Mouse (Mus musculus): Measurements from ENCODE around the gene Pard3. TPM values are rescaled to one million over a fixed set of nuclear protein-coding genes. Genes with fewer than 3 reads are reported as not detected.

The Pard3 gene
- polyA plus RNA-seq, 1 experiment from 2014 or later: 16.4 TPM

DNA sequence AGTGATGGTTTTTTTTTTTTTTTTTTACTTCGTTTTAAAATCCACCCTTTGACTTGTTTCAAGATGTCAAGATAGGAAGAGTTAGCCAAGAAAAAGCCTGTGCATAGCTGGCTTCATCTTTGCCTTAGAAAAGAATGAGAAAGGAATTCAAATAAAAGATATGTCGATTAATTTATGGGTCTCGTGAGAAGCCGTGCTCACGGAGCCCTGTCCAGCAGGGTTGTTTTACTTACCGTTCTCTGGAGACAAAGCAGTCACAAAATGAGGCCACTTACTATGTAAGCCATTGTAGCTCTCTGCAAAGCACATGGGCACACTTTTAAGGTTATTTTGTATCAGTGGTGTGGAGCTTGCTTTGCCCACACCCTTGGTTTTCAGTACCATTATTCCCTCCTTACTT, 128.1 kb downstream of the Pard3 start:
- H3K4me2 ChIP-seq (ENCODE audit: low read length): no peak overlapping the region
- no peaks in the 10 kb centered on the region for H3K9me3 ChIP-seq (ENCODE audit: control insufficient read depth, low read length)
- peaks cover 30% of the 10 kb centered on the region for H3K4me1 ChIP-seq (replicated peaks; ENCODE audit: control insufficient read depth, insufficient read depth, low read length)
- H3K27ac ChIP-seq (ENCODE audit: low read length): peak overlapping the region; percentile 65
- no peaks in the 10 kb centered on the region for H3K36me3 ChIP-seq (ENCODE audit: control insufficient read depth, insufficient read depth)
- 30% methylated on average over 6 of the region's 6 CpGs for WGBS
- H3K4me3 ChIP-seq (replicated peaks; ENCODE audit: low read length): no peak overlapping the region
- H3K9ac ChIP-seq (replicated peaks; ENCODE audit: low read depth, low read length): peak overlapping the region; percentile 19; the same call in 1 of the 2 replicates
- no peak for ATAC-seq
- H3K27me3 ChIP-seq (replicated peaks; ENCODE audit: control insufficient read depth, insufficient read depth, low read length): no peaks in the 10 kb centered on the region

DNA sequence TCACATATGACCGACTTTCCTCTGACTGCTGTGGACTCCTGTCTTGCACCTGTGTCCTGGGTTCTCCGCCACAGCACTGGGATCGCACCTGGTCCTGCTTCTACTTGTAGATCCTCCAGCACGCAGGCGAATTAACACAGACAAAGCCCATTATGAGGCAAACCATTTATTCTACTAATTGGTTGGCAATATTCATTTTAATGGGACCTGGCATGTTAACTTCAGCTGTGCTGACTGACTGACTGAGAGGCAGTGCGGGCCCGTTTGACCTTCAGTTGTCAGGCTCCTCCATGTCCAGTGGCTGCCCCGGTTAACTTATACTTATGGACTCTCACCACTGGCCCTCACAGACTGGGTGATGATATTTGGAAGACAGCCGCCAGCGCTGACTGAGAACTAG, 128.6 kb downstream of the Pard3 start:
- no peak overlapping the region for H3K4me3 ChIP-seq (replicated peaks; ENCODE audit: low read length)
- 0 out of 2 replicates have a peak overlapping the region, but pooled peaks have one; percentile 19 for H3K9ac ChIP-seq (replicated peaks; ENCODE audit: low read depth, low read length)
- no peaks in the 10 kb centered on the region for H3K9me3 ChIP-seq (ENCODE audit: control insufficient read depth, low read length)
- no peaks in the 10 kb centered on the region for H3K27me3 ChIP-seq (replicated peaks; ENCODE audit: control insufficient read depth, insufficient read depth, low read length)
- ATAC-seq: 0 out of 2 replicates have a peak, but pooled peaks have one; percentile 21
- H3K36me3 ChIP-seq (ENCODE audit: control insufficient read depth, insufficient read depth): no peaks in the 10 kb centered on the region
- peaks cover 30% of the 10 kb centered on the region for H3K4me1 ChIP-seq (replicated peaks; ENCODE audit: control insufficient read depth, insufficient read depth, low read length)
- H3K4me2 ChIP-seq (ENCODE audit: low read length): no peak overlapping the region
- H3K27ac ChIP-seq (ENCODE audit: low read length): peak overlapping the region; percentile 48
- WGBS: 43% methylated on average over 10 of the region's 10 CpGs

DNA sequence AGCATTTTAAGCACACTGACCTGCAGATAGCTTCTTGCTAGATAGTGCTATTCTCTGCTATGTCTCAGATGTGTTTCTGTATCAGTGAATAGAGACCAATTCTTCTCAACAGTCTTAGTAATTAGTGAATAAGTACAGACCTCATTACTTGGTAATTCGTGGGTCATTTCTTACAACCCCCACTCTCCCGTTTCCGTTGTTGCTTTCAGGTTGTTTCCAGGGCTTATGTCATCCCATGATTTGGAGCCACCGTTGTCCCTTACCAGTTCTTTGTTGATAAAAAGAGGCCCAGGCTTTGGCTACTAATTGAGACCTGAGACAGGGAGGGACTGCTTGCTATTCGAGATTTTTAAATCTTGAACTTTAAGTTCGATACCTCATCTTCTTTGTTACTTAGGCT, 129.7 kb downstream of the Pard3 start:
- no peak for ATAC-seq
- 15% methylated on average over 6 of the region's 6 CpGs for WGBS

DNA sequence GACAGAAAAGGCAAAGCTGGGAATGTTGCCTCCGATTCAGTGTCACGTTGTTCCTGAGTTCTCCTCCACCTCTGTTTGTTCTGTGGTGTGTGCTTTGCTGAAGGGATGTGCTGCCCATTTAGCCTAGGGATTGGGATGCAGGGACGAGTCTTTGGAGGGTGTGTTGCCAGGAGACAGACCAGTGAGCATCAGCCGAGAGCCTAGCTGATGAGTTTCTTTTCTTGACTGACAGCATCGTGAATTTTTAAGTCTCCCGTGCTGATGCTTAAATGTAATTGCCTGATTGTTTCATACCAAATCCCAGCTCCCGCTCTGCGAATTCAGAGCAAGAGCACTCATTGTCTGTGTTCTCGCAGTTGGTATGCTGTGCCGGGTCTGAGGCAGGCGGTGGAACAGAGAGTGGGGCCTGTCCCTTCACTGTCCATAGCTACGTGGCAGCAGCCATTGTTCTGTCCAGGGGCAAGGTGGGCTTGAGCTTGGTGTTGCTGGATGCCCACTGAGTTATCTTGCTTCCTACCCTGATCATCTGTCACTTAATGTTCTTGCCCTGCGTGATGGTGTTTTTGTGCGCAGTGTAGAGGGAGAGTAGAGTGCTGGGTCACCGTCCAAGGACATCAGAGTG, 131.2 kb downstream of the Pard3 start:
- WGBS: 40% methylated on average over 15 of the region's 15 CpGs
- Histone ChIP-seq H3K4me2 (ENCODE audit: low read length) (no peak overlapping the region), H3K36me3 (ENCODE audit: control insufficient read depth, insufficient read depth) (no peaks in the 10 kb centered on the region), H3K9ac (replicated peaks; ENCODE audit: low read depth, low read length) (no peak overlapping the region), H3K27ac (ENCODE audit: low read length) (0 out of 2 replicates have a peak overlapping the region, but pooled peaks have one; percentile 6), H3K4me1 (replicated peaks; ENCODE audit: control insufficient read depth, insufficient read depth, low read length) (peaks cover 30% of the 10 kb centered on the region), H3K27me3 (replicated peaks; ENCODE audit: control insufficient read depth, insufficient read depth, low read length) (no peaks in the 10 kb centered on the region), H3K4me3 (replicated peaks; ENCODE audit: low read length) (no peak overlapping the region), H3K9me3 (ENCODE audit: control insufficient read depth, low read length) (no peaks in the 10 kb centered on the region)
- 0 out of 2 replicates have a peak, but pooled peaks have one; percentile 26 for ATAC-seq

More for the DNA sequence above, 129.7 kb downstream of the Pard3 start:
- H3K27me3 ChIP-seq (replicated peaks; ENCODE audit: control insufficient read depth, insufficient read depth, low read length): no peaks in the 10 kb centered on the region
- H3K4me2 ChIP-seq (ENCODE audit: low read length): no peak overlapping the region
- no peak overlapping the region for H3K27ac ChIP-seq (ENCODE audit: low read length)
- no peak overlapping the region for H3K4me3 ChIP-seq (replicated peaks; ENCODE audit: low read length)
- H3K4me1 ChIP-seq (replicated peaks; ENCODE audit: control insufficient read depth, insufficient read depth, low read length): peaks cover 30% of the 10 kb centered on the region
- H3K36me3 ChIP-seq (ENCODE audit: control insufficient read depth, insufficient read depth): no peaks in the 10 kb centered on the region
- no peaks in the 10 kb centered on the region for H3K9me3 ChIP-seq (ENCODE audit: control insufficient read depth, low read length)
- no peak overlapping the region for H3K9ac ChIP-seq (replicated peaks; ENCODE audit: low read depth, low read length)

DNA sequence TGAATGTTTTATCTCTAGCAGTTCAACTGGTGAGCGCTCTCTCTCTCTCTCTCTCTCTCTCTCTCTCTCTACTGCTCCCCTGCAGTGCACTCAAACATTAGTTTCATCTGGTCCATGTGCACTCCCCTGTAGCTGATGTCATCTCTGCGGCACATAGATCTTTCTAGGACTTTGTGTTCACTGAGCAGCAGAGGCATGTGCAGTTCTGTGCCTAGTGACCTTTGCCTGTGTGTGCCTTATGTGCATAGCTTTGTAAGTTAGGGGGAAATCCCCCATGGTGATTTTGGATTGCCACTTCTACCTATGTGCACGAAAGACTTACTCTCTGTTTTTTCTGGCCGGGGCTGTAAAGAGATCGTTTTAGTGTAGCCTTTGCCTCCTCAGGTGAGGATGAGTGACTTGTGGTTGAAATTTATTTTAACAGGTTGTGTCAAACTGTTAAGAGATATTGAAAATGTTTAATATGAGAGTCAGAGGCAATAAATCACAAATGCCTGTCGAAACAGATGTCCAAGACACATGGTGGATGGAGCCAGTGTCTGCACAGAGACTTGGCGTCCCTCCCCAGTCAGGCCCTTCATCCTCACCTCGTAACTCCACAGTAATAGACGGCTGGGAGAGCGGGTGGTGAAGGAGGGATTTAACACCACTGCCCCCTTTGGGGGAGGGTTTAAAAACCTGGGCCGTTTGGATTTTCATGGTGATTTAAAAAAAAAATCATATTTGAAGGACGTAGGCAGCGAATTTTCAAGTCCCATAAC, 133.0 kb downstream of the Pard3 start:
- no peak overlapping the region for H3K9ac ChIP-seq (replicated peaks; ENCODE audit: low read depth, low read length)
- no peak for ATAC-seq
- H3K9me3 ChIP-seq (ENCODE audit: control insufficient read depth, low read length): no peaks in the 10 kb centered on the region
- H3K4me3 ChIP-seq (replicated peaks; ENCODE audit: low read length): no peak overlapping the region
- H3K36me3 ChIP-seq (ENCODE audit: control insufficient read depth, insufficient read depth): no peaks in the 10 kb centered on the region
- no peak overlapping the region for H3K4me2 ChIP-seq (ENCODE audit: low read length)
- no peak overlapping the region for H3K27ac ChIP-seq (ENCODE audit: low read length)
- no peaks in the 10 kb centered on the region for H3K27me3 ChIP-seq (replicated peaks; ENCODE audit: control insufficient read depth, insufficient read depth, low read length)
- H3K4me1 ChIP-seq (replicated peaks; ENCODE audit: control insufficient read depth, insufficient read depth, low read length): peaks cover 18% of the 10 kb centered on the region
- 68% methylated on average over 13 of the region's 13 CpGs for WGBS

DNA sequence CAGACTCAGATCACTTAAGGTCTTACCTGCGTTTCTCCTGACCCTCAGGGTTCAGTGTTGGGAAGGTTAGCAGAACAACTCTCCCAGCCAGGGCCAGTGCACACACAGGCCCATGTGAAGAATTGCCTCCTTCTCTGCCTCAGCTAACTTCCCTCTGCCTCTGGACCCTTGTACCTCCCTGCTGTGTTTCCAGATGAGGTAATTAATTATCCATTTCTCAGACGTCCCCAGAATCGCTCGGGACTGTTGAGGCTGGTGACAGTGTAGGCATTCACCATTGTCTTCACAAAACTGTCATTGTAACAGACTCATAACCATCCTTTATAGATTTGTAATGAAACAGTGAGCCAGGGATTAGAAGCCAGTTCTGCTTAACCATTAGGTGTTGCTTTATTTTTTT, 143.8 kb downstream of the Pard3 start:
- Histone ChIP-seq H3K9ac (replicated peaks; ENCODE audit: low read depth, low read length) (no peak overlapping the region), H3K27ac (ENCODE audit: low read length) (no peak overlapping the region), H3K4me3 (replicated peaks; ENCODE audit: low read length) (no peak overlapping the region), H3K36me3 (ENCODE audit: control insufficient read depth, insufficient read depth) (no peaks in the 10 kb centered on the region), H3K4me2 (ENCODE audit: low read length) (no peak overlapping the region), H3K4me1 (replicated peaks; ENCODE audit: control insufficient read depth, insufficient read depth, low read length) (peaks cover 6% of the 10 kb centered on the region; the same call in 1 of the 2 replicates), H3K9me3 (ENCODE audit: control insufficient read depth, low read length) (no peaks in the 10 kb centered on the region), H3K27me3 (replicated peaks; ENCODE audit: control insufficient read depth, insufficient read depth, low read length) (no peaks in the 10 kb centered on the region)
- 17% methylated on average over 4 of the region's 4 CpGs for WGBS
- no peak for ATAC-seq

DNA sequence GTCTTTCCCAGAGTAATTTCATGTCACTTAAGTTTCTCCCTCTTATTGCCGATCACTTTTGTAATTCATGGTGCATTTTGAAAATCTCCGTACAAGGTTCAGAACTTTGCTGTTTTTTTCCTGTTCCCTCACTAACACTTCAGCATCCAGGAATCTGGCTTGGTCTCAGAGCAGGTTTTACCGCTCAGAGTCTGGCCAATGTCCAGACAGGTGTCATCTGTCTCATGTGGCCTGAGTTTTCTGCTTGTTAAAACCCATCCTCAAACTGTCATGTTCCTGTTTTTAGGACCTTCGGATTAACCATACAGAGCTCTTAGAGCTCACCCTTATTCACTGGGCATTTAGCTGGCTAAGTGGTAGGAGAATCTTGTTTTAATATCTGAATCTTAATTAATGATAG, 146.9 kb downstream of the Pard3 start:
- H3K27ac ChIP-seq (ENCODE audit: low read length): no peak overlapping the region
- no peak for ATAC-seq
- WGBS: 78% methylated on average over 4 of the region's 4 CpGs
- H3K4me2 ChIP-seq (ENCODE audit: low read length): no peak overlapping the region
- H3K27me3 ChIP-seq (replicated peaks; ENCODE audit: control insufficient read depth, insufficient read depth, low read length): no peaks in the 10 kb centered on the region
- no peak overlapping the region for H3K9ac ChIP-seq (replicated peaks; ENCODE audit: low read depth, low read length)
- H3K36me3 ChIP-seq (ENCODE audit: control insufficient read depth, insufficient read depth): no peaks in the 10 kb centered on the region
- no peak overlapping the region for H3K4me3 ChIP-seq (replicated peaks; ENCODE audit: low read length)
- H3K4me1 ChIP-seq (replicated peaks; ENCODE audit: control insufficient read depth, insufficient read depth, low read length): peaks cover 15% of the 10 kb centered on the region
- H3K9me3 ChIP-seq (ENCODE audit: control insufficient read depth, low read length): no peaks in the 10 kb centered on the region

DNA sequence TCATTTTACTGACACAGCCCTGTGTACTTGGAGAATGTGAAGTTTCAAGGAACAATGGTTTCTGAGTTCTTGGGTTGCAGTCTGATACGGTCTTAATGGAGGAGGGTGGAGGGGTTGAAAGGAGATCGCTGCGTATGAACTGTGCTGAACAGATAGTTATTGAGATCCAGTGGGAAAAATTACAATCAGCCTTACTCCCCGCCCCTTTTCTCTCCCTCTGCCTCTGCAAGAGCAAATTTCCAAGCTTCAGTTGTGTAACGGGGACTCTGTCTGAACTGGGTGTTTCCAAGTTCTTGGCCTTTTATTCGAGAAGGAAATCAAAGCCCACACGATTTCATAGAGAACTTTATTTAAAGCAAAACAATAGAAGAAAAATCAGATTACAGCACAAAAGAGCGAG, 150.6 kb downstream of the Pard3 start:
- no peak overlapping the region for H3K4me2 ChIP-seq (ENCODE audit: low read length)
- H3K9ac ChIP-seq (replicated peaks; ENCODE audit: low read depth, low read length): no peak overlapping the region
- H3K9me3 ChIP-seq (ENCODE audit: control insufficient read depth, low read length): no peaks in the 10 kb centered on the region
- H3K27ac ChIP-seq (ENCODE audit: low read length): peak overlapping the region; percentile 52
- H3K27me3 ChIP-seq (replicated peaks; ENCODE audit: control insufficient read depth, insufficient read depth, low read length): no peaks in the 10 kb centered on the region
- H3K4me3 ChIP-seq (replicated peaks; ENCODE audit: low read length): no peak overlapping the region
- WGBS: 27% methylated on average over 8 of the region's 8 CpGs
- H3K4me1 ChIP-seq (replicated peaks; ENCODE audit: control insufficient read depth, insufficient read depth, low read length): peaks cover 22% of the 10 kb centered on the region
- H3K36me3 ChIP-seq (ENCODE audit: control insufficient read depth, insufficient read depth): no peaks in the 10 kb centered on the region
- peak; percentile 37; the same call in 1 of the 2 replicates for ATAC-seq

DNA sequence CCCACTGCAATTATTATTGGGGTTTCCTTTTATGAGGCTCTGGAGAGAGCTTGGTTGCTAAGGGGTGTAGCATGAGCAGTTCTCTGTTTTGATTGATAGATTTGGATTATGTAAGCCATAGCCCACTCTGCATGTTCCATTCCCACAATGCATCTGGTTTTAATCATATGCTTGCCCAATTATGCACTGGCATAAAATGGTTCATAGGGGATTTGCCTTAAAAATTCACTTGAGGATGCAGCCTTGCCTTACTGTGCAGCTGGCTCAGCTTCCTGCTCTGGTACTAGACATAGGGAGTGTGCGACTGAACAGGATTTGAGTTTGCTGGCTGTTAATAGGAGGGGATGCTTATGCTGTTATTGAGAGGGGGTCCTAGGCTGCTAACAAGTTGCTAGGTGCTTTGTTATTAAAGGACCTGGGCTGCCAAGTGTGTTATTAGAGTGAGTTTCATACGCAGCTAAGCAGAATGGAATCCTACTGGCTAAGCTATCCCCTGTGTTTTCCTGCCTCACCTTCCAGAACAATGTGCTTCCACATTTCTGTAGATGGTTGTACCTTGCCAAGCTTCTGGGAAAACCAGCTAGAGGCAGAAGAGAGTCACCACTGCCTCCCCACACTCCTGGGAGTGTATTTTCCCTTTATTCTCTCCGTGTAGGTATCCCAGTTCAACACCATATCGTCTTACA, 151.2 kb downstream of the Pard3 start:
- peak; percentile 84 for ATAC-seq
- Histone ChIP-seq H3K36me3 (ENCODE audit: control insufficient read depth, insufficient read depth) (no peaks in the 10 kb centered on the region), H3K27me3 (replicated peaks; ENCODE audit: control insufficient read depth, insufficient read depth, low read length) (no peaks in the 10 kb centered on the region), H3K9ac (replicated peaks; ENCODE audit: low read depth, low read length) (no peak overlapping the region), H3K27ac (ENCODE audit: low read length) (peak overlapping the region; percentile 52), H3K9me3 (ENCODE audit: control insufficient read depth, low read length) (no peaks in the 10 kb centered on the region), H3K4me1 (replicated peaks; ENCODE audit: control insufficient read depth, insufficient read depth, low read length) (peaks cover 22% of the 10 kb centered on the region), H3K4me3 (replicated peaks; ENCODE audit: low read length) (no peak overlapping the region), H3K4me2 (ENCODE audit: low read length) (no peak overlapping the region)
- 27% methylated on average over 4 of the region's 4 CpGs for WGBS
